ENCODE assay signal across 17 mouse cellular contexts in the genomic region with DNA sequence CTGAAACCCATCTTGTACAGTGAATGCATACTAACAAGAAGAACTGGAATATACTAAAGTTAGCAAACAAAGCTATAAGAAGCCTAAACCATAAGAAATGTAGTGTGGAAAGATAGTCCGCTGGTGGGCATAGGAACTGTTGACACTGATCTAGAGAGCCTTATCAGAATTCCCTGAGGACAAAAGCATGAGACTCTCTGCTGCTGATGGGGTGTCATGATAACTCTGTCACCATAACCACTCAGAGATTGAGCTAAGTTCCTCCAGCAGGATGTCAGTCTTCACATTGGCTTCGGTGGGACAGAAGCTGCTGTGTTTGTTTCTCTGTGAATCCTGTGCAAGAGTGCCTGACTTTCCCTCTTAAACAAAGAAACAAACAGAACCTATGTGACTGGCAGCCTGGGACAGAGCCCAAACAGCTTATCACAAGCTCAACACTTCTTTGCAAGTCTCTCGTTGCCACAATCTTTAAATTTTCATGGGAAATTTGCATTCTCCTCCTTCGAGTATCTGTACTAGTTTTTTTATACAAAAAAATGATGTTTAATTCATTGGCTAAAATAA. TPM values are rescaled to one million over a fixed set of nuclear protein-coding genes. Genes with fewer than 3 reads are reported as not detected.
A peak's percentile ranks its signal among the peaks of the same experiment; 100 is the strongest.
DNase-seq lines count a peak whose midpoint lies in the region; ATAC-seq lines count a peak whose summit lies in the region.
"Had no signal": no experiment of that assay in that cellular context is flagged by ENCODE, and none has a peak within 500 bp of the region (broad histone marks: within the 10 kb centered on the region; RNA-seq: fewer than 3 reads in every experiment).

No protein-coding gene starts in this region.

- no peak overlapping the region for H3K9ac ChIP-seq in forebrain, embryonic 15.5 days (replicated peaks)
- no peak overlapping the region for H3K9ac ChIP-seq in forebrain, embryonic 11.5 days (ENCODE audit: low read length)
- H3K9ac ChIP-seq in liver, embryonic 16.5 days (ENCODE audit: low read depth, low read length): no peak overlapping the region; the same call in 1 of the 2 replicates
- no peak overlapping the region for H3K9ac ChIP-seq in hindbrain, embryonic 16.5 days (ENCODE audit: low read depth, low read length)
- H3K9ac ChIP-seq: embryonic facial prominence, embryonic 12.5 days; heart, embryonic 13.5 days; limb, embryonic 12.5 days had no signal

- no peaks in the 10 kb centered on the region for H3K27me3 ChIP-seq in forebrain, embryonic 15.5 days
- H3K27me3 ChIP-seq in forebrain, embryonic 11.5 days (ENCODE audit: control insufficient read depth, insufficient read depth, low read length): no peaks in the 10 kb centered on the region
- H3K27me3 ChIP-seq in liver, embryonic 16.5 days (ENCODE audit: control insufficient read depth, insufficient read depth, low read depth, low read length): no peaks in the 10 kb centered on the region
- no peaks in the 10 kb centered on the region for H3K27me3 ChIP-seq in hindbrain, embryonic 16.5 days (replicated peaks; ENCODE audit: control insufficient read depth, insufficient read depth, low read length)
- H3K27me3 ChIP-seq: embryonic facial prominence, embryonic 12.5 days; heart, embryonic 13.5 days; limb, embryonic 12.5 days had no signal

- whole genome bisulfite sequencing in forebrain, embryonic 15.5 days: 47% methylated on average over 4 of the region's 4 CpGs
- WGBS in forebrain, embryonic 11.5 days: 82% methylated on average over 4 of the region's 4 CpGs
- WGBS in liver, embryonic 16.5 days (ENCODE audit: insufficient replicate concordance): 14% methylated on average over 4 of the region's 4 CpGs
- WGBS in hindbrain, embryonic 16.5 days: 60% methylated on average over 4 of the region's 4 CpGs

- H3K4me3 ChIP-seq in forebrain, embryonic 15.5 days: no peak overlapping the region
- H3K4me3 ChIP-seq in forebrain, embryonic 11.5 days (ENCODE audit: low read depth, low read length): no peak overlapping the region
- no peak overlapping the region for H3K4me3 ChIP-seq in liver, embryonic 16.5 days (ENCODE audit: low read depth, low read length)
- no peak overlapping the region for H3K4me3 ChIP-seq in hindbrain, embryonic 16.5 days (ENCODE audit: low read length)
- H3K4me3 ChIP-seq: embryonic facial prominence, embryonic 12.5 days; heart, embryonic 13.5 days; limb, embryonic 12.5 days had no signal

- DNase-seq in forebrain, embryonic 11.5 days (ENCODE audit: low spot score): no peak
- peak; percentile 20 for DNase-seq in thymus, postnatal 0 days (ENCODE audit: low spot score)
- no peak for DNase-seq in thymus, postnatal 14 days
- peak; percentile 29 for DNase-seq in naive thymus-derived CD4-positive, alpha-beta T cell, adult 2 months (ENCODE audit: low read depth)
- DNase-seq: adrenal gland, postnatal 25 days; cerebellum, adult 8-10 months; heart, adult 11 months; heart, postnatal 4 days; kidney, adult 2 months; kidney, postnatal 25 days had no signal

- no peak overlapping the region for H3K4me2 ChIP-seq in forebrain, embryonic 15.5 days (replicated peaks)
- H3K4me2 ChIP-seq in forebrain, embryonic 11.5 days (ENCODE audit: low read depth, low read length, severe bottlenecking): no peak overlapping the region
- H3K4me2 ChIP-seq in liver, embryonic 16.5 days (ENCODE audit: low read depth, low read length): no peak overlapping the region
- H3K4me2 ChIP-seq in hindbrain, embryonic 16.5 days (ENCODE audit: low read length): no peak overlapping the region
- H3K4me2 ChIP-seq: embryonic facial prominence, embryonic 12.5 days; heart, embryonic 13.5 days; limb, embryonic 12.5 days had no signal

- peak; percentile 75 for ATAC-seq in forebrain, embryonic 15.5 days (replicated peaks)
- no peak for ATAC-seq in forebrain, embryonic 11.5 days (replicated peaks; ENCODE audit: low FRiP score)
- peak; percentile 36; the same call in 1 of the 2 replicates for ATAC-seq in liver, embryonic 16.5 days (ENCODE audit: low read depth)
- no peak for ATAC-seq in hindbrain, embryonic 16.5 days
- no peak for ATAC-seq in monocyte, adult 5-6 weeks (replicated peaks; ENCODE audit: insufficient number of reproducible peaks, low FRiP score, low TSS enrichment, poor library complexity, severe bottlenecking)

- H3K9me3 ChIP-seq in forebrain, embryonic 15.5 days: no peaks in the 10 kb centered on the region
- H3K9me3 ChIP-seq in forebrain, embryonic 11.5 days (ENCODE audit: control insufficient read depth, low read length): no peaks in the 10 kb centered on the region
- no peaks in the 10 kb centered on the region for H3K9me3 ChIP-seq in liver, embryonic 16.5 days (replicated peaks; ENCODE audit: control insufficient read depth, low read length)
- no peaks in the 10 kb centered on the region for H3K9me3 ChIP-seq in hindbrain, embryonic 16.5 days (ENCODE audit: control insufficient read depth, low read length)
- H3K9me3 ChIP-seq: embryonic facial prominence, embryonic 12.5 days; heart, embryonic 13.5 days; limb, embryonic 12.5 days had no signal

- no peaks in the 10 kb centered on the region for H3K36me3 ChIP-seq in forebrain, embryonic 15.5 days
- H3K36me3 ChIP-seq in forebrain, embryonic 11.5 days (ENCODE audit: control insufficient read depth, insufficient read depth, low read length): no peaks in the 10 kb centered on the region
- H3K36me3 ChIP-seq in liver, embryonic 16.5 days (ENCODE audit: control insufficient read depth, insufficient read depth): no peaks in the 10 kb centered on the region
- H3K36me3 ChIP-seq in hindbrain, embryonic 16.5 days (ENCODE audit: control insufficient read depth, insufficient read depth, low read length): no peaks in the 10 kb centered on the region
- H3K36me3 ChIP-seq: embryonic facial prominence, embryonic 12.5 days; heart, embryonic 13.5 days; limb, embryonic 12.5 days had no signal

- peaks cover 10% of the 10 kb centered on the region; the same call in 1 of the 2 replicates for H3K4me1 ChIP-seq in forebrain, embryonic 15.5 days
- H3K4me1 ChIP-seq in forebrain, embryonic 11.5 days (replicated peaks; ENCODE audit: control insufficient read depth, insufficient read depth, low read length): no peaks in the 10 kb centered on the region
- peaks cover 26% of the 10 kb centered on the region for H3K4me1 ChIP-seq in liver, embryonic 16.5 days (ENCODE audit: control insufficient read depth, low read depth, low read length)
- no peaks in the 10 kb centered on the region for H3K4me1 ChIP-seq in hindbrain, embryonic 16.5 days (ENCODE audit: control insufficient read depth, insufficient read depth, low read depth, low read length)
- H3K4me1 ChIP-seq: embryonic facial prominence, embryonic 12.5 days; limb, embryonic 12.5 days had no signal

- peak overlapping the region; percentile 35; the same call in 1 of the 2 replicates for H3K27ac ChIP-seq in forebrain, embryonic 15.5 days (replicated peaks)
- no peak overlapping the region for H3K27ac ChIP-seq in forebrain, embryonic 11.5 days (ENCODE audit: low read depth, low read length)
- H3K27ac ChIP-seq in liver, embryonic 16.5 days (ENCODE audit: low read length): peak overlapping the region; percentile 63
- H3K27ac ChIP-seq in hindbrain, embryonic 16.5 days (ENCODE audit: low read depth, low read length): no peak overlapping the region
- H3K27ac ChIP-seq: embryonic facial prominence, embryonic 12.5 days; heart, embryonic 13.5 days; limb, embryonic 12.5 days had no signal

RNA-seq across cellular contexts. Expression of a gene that starts 33.9 kb away (rescaled TPM):
- 123 and 128 TPM in 2 replicates for polyA plus RNA-seq in forebrain, embryonic 15.5 days (2015; fragmentation: Nextera tagmentation; extraction: Ambion mirVana)
- polyA plus RNA-seq in forebrain, embryonic 11.5 days (2014; fragmentation: Nextera tagmentation; extraction: Ambion mirVana): 45.4 and 47.6 TPM in 2 replicates
- 354 and 407 TPM in 2 replicates for polyA plus RNA-seq in thymus, postnatal 0 days (2015; fragmentation: Nextera tagmentation; extraction: Ambion mirVana)
- 286 and 291 TPM in 2 replicates for polyA plus RNA-seq in liver, embryonic 16.5 days (2015; fragmentation: Nextera tagmentation; extraction: Ambion mirVana)
- 172 and 192 TPM in 2 replicates for polyA plus RNA-seq in hindbrain, embryonic 16.5 days (2015; fragmentation: Nextera tagmentation; extraction: Ambion mirVana)
- 293 to 337 TPM (median 305 TPM) in 3 replicates for total RNA-seq in monocyte, adult 5-6 weeks (2017)

Comparison
In these comparisons a context has a peak if more than half of its experiments do, and no peak if none do; other contexts are left out.
1. ATAC-seq: peak in forebrain, embryonic 15.5 days (single experiment) and liver, embryonic 16.5 days (single experiment); none in forebrain, embryonic 11.5 days (single experiment), hindbrain, embryonic 16.5 days (single experiment) and monocyte, adult 5-6 weeks (single experiment).
2. H3K27ac ChIP-seq: peak in forebrain, embryonic 15.5 days (single experiment) and liver, embryonic 16.5 days (single experiment); none in forebrain, embryonic 11.5 days (single experiment) and hindbrain, embryonic 16.5 days (single experiment).
3. DNase-seq: peak in thymus, postnatal 0 days (single experiment) and naive thymus-derived CD4-positive, alpha-beta T cell, adult 2 months (single experiment); none in forebrain, embryonic 11.5 days (single experiment) and thymus, postnatal 14 days (single experiment).